Mouse (Mus musculus): ENCODE results near the gene Col1a2. TPM values are rescaled to one million over a fixed set of nuclear protein-coding genes. Genes with fewer than 3 reads are reported as not detected.

The Col1a2 gene
- 10 to 100 TPM; 47.2 to 53.0 TPM for total RNA-seq (2021)

DNA sequence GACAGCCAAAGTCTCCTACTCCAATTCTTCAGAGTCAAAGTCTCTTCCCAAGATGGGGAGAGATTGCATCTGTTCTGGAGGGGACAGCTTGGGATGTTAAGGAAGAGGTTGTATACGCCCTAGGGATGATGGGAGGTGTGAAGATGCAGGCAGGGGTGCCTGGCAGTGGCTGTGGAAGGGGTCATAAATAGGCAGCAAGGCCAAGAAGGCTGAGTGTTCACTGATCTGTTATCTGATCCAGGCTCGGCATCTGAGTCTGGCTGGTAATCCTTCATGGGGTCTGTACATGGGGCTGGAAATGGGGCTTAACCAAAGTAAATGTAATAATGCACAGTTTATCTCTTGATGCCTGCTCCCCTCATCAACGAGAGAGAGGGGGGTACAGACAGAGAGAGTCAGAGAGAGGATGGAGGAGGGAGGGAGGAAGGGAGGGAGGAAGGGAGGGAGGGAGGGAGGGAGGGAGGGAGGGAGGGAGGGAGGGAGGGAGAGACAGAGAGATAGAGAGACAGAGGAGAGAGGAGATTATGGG, at the start of gene Col1a2:
TSS of gene Col1a2 (plus strand) at position 212 of the 529 bp plus-strand sequence.
- intact Hi-C loops (cut with DNase I), result no loop called here

GRCm38 (mm10) chr6:4455518-4455917, 49.1 kb upstream of the Col1a2 start:
- intact Hi-C loops (cut with DNase I), result no loop called here
- DNase-seq (ENCODE audit: extremely low spot score in 1 of 2, low spot score in 2 of 2), result no peak

More for the DNA sequence above, at the start of gene Col1a2:
- DNase-seq (ENCODE audit: extremely low spot score in 1 of 2, low spot score in 2 of 2), result no peak

GRCm38 (mm10) chr6:4455961-4456617, 48.5 kb upstream of the Col1a2 start:
- DNase-seq (ENCODE audit: extremely low spot score in 1 of 2, low spot score in 2 of 2), result peak in 1 of 2 experiments; percentile 39
- intact Hi-C loops (cut with DNase I), result no loop called here

GRCm38 (mm10) chr6:4456691-4457447, 47.7 kb upstream of the Col1a2 start:
- DNase-seq (ENCODE audit: extremely low spot score in 1 of 2, low spot score in 2 of 2), result no peak
- intact Hi-C loops (cut with DNase I), result no loop called here

GRCm38 (mm10) chr6:4457555-4457996, 47.0 kb upstream of the Col1a2 start:
- intact Hi-C loops (cut with DNase I), result no loop called here
- peak in 1 of 2 experiments; percentile 78 for DNase-seq (ENCODE audit: extremely low spot score in 1 of 2, low spot score in 2 of 2)

- intact Hi-C loops (cut with DNase I), result no loop called here
These were observed 39.3 kb upstream of the Col1a2 start for GRCm38 (mm10) chr6:4465320-4465719.

DNA sequence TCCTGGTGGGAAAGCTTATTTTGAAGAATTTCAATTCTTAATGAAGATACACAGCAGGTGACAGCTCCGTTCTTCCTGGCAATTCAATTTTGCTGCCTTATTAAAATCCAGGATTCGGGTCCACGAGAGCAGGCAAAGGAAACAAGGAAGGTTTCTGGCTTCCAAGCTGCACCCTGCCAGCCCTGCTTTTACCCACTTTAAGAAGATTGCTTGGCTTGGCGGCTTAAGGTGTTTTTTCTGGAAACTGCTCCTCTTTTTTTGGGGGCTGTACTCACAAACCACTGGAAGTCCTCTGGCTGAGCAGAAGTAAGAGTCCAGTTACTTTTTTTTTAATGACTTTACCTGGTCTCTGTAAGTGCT, 21.1 kb upstream of the Col1a2 start:
- DNase-seq (ENCODE audit: extremely low spot score in 1 of 2, low spot score in 2 of 2), result no peak
- intact Hi-C loops (cut with DNase I), result no loop called here

More at GRCm38 (mm10) chr6:4465320-4465719, 39.3 kb upstream of the Col1a2 start:
- no peak for DNase-seq (ENCODE audit: extremely low spot score in 1 of 2, low spot score in 2 of 2)

- intact Hi-C loops (cut with DNase I), result no loop called here
- DNase-seq (ENCODE audit: extremely low spot score in 1 of 2, low spot score in 2 of 2), result no peak
These were observed 20.5 kb upstream of the Col1a2 start for GRCm38 (mm10) chr6:4483937-4484601.

DNA sequence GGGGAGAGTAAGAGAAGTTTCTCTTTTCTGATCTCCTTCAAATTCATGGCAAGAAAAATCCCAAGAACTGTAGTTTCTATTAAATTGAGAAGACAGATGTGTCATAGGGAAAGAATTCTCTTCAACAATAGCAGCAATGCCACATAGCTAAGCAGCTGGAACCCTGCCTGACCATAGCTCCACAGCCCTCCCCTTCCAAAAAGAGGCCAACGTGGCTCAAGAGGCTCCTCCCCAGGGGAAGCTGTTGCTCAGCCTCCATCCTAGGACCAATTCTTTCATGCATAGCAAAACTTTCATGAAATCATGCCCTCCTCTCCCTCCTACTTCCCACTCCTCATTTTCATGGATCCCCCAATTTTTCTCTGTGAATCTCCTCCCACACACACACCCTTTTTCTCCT, 16.3 kb upstream of the Col1a2 start:
- intact Hi-C loops (cut with DNase I), result no loop called here

GRCm38 (mm10) chr6:4488966-4489365, 15.6 kb upstream of the Col1a2 start:
- intact Hi-C loops (cut with DNase I), result no loop called here
- no peak for DNase-seq (ENCODE audit: extremely low spot score in 1 of 2, low spot score in 2 of 2)

More for the DNA sequence above, 16.3 kb upstream of the Col1a2 start:
- peak in 1 of 2 experiments; percentile 74 for DNase-seq (ENCODE audit: extremely low spot score in 1 of 2, low spot score in 2 of 2)

DNA sequence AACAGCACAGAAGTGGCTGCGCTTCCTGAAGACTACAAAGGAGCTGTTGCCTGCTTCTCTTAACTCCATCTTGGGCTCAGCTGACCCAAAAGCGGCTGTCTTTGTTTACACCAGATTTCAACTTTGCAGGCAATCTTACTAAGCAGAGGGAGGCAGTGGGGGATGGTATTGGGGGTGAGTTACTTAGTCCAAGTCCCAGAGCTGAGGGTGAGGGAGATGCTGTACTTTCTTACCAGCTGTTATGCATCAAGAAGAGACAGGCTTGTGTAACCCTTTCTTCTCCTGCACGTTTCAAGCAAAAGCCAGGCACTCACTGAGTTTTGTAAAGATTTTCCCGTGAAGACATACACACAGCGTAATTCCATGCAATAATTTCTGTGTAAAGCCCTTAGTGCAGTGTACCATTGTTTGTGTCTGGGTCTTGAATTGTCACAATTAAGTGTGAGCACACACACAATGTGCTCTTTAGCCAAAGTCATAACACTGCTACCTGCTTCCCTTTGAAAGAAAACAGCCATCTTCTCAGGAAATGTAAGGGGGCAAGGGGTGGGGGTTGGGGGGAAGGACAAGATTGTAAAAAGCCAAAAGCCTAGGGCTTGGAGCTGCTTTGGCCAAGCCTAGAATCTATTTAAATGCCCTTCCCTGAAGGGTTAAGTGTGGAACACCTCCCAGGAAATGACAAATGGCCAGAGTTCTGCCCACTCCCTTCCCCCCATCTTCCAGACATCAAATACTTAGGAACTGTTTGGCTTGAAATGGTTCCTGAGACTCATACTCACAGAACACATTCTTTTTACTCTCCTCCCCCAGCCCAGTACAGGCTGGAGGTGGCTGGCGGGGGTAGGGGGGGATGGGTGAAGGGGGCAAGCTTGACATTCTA, 15.0 kb upstream of the Col1a2 start:
- peak in 1 of 2 experiments; percentile 77 for DNase-seq (ENCODE audit: extremely low spot score in 1 of 2, low spot score in 2 of 2)
- intact Hi-C loops (cut with DNase I), result no loop called here

- intact Hi-C loops (cut with DNase I), result no loop called here
- no peak for DNase-seq (ENCODE audit: extremely low spot score in 1 of 2, low spot score in 2 of 2)
These were observed 10.9 kb upstream of the Col1a2 start for GRCm38 (mm10) chr6:4493666-4494065.

DNA sequence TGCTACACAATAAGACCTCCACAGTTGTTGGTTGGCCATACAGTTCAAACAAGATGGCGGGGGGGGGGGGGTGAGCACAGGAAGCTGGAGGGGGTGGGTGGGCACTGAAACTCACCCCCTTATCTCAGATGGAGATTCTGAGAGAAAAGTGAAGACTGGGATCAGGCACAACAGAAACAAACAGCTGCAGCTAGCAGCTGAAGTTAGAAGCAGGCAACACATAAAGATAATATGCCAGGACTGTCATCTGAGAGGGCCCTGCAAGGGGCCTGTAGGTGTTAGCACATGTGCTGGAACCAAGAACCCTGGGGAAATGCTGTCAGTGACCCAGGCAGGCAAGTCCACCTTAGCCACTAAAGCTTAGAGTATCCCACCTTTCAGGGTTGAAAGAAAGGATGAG, 8.2 kb upstream of the Col1a2 start:
- intact Hi-C loops (cut with DNase I), result no loop called here
- no peak for DNase-seq (ENCODE audit: extremely low spot score in 1 of 2, low spot score in 2 of 2)

GRCm38 (mm10) chr6:4503106-4503505, 1.5 kb upstream of the Col1a2 start:
- intact Hi-C loops (cut with DNase I), result no loop called here
- no peak for DNase-seq (ENCODE audit: extremely low spot score in 1 of 2, low spot score in 2 of 2)

GRCm38 (mm10) chr6:4505158-4505997, 764 bp downstream of the Col1a2 start:
- intact Hi-C loops (cut with DNase I), result no loop called here

DNA sequence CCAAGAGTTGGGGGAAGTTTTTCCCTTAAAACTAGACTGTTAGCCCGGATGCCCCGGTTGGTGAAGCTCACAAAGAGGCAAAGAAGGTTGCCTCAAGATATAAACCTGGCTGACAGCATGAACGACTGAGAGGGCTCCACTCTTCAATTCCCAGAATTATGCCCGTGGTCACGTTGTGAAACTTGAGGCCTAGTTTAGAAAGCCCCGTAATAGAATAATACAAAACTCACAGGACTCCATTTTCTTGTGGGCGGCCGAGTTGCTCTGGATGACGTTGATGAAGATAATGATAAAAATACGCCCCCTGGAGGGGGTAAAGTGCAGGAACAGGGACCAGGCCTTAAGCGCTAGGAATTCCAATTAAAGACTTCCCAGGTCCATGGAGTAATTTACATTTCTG, 1.5 kb downstream of the Col1a2 start:
- intact Hi-C loops (cut with DNase I), result no loop called here

More at GRCm38 (mm10) chr6:4505158-4505997, 764 bp downstream of the Col1a2 start:
- DNase-seq (ENCODE audit: extremely low spot score in 1 of 2, low spot score in 2 of 2), result peak in 1 of 2 experiments; percentile 77

DNA sequence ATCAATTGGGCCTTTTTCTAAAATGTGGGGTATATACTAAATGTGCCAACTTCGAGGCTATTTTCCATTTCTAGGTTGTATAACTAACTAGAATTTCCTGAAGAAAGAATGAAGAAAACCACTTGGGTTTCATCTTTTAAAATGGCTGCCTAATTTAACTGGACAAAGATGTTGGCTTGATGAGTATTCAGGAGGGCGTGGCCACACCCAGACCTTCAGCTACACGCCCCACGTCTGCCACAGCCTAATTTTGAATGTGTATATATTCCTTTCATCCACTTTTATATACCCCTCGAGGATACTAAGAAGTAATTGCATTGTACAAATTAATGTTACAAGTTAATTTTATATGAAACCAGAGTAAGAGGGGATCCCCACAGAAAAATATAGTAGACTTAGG, 2.2 kb downstream of the Col1a2 start:
- no peak for DNase-seq (ENCODE audit: extremely low spot score in 1 of 2, low spot score in 2 of 2)
- intact Hi-C loops (cut with DNase I), result no loop called here

More for the DNA sequence above, 1.5 kb downstream of the Col1a2 start:
- peak in 1 of 2 experiments; percentile 35 for DNase-seq (ENCODE audit: extremely low spot score in 1 of 2, low spot score in 2 of 2)

- no peak for DNase-seq (ENCODE audit: extremely low spot score in 1 of 2, low spot score in 2 of 2)
- intact Hi-C loops (cut with DNase I), result no loop called here
These were observed 2.7 kb downstream of the Col1a2 start for GRCm38 (mm10) chr6:4507323-4507722.
